Mouse (Mus musculus) ES-E14 (cell line): ENCODE measurements around the gene Ptgdr2. TPM values are rescaled to one million over a fixed set of nuclear protein-coding genes. Genes with fewer than 3 reads are reported as not detected.

Experiments used
- DNase-seq: peaks from one replicate; pipeline ENCODE4 v3.0.0-alpha.2; 2013; ENCODE audit warnings: low read depth, low spot score
- H3K27ac ChIP-seq: 2 replicates; pipeline ENCODE4 v1.5.1; 2012; ENCODE audit warnings: low read depth, mild to moderate bottlenecking, low read length, moderate library complexity, mixed read lengths; ENCODE audit not compliant: poor library complexity, insufficient read depth, severe bottlenecking
- H3K36me3 ChIP-seq: 2 replicates; pipeline ENCODE4 v1.6.1; 2012; ENCODE audit warnings: mild to moderate bottlenecking, low read length, moderate library complexity, mixed read lengths; ENCODE audit not compliant: control insufficient read depth, poor library complexity, insufficient read depth, severe bottlenecking
- H3K4me1 ChIP-seq, 2 experiments: fragments of 150-350 bp in 1 of 2; sonication (generic) in 1 of 2; 2 replicates each; pipeline ENCODE4 v1.6.1; 2012; ENCODE audit warnings: low read length in 2 of 2, mild to moderate bottlenecking in 1 of 2, mixed read lengths in 1 of 2; ENCODE audit not compliant: control insufficient read depth in 2 of 2, insufficient read depth in 2 of 2, poor library complexity in 1 of 2
- H3K4me3 ChIP-seq, 2 experiments: fragments of 150-350 bp in 1 of 2; sonication (generic) in 1 of 2; 2 replicates each; pipeline ENCODE4 v1.5.1; 2012; ENCODE audit warnings: low read length in 2 of 2, low read depth in 1 of 2, mild to moderate bottlenecking in 1 of 2, mixed read lengths in 1 of 2; ENCODE audit not compliant: insufficient read depth in 1 of 2, poor library complexity in 1 of 2, severe bottlenecking in 1 of 2
- H3K9ac ChIP-seq: 2 replicates; pipeline ENCODE4 v1.6.1; 2012; ENCODE audit warnings: low read depth, mild to moderate bottlenecking, low read length, mixed read lengths; ENCODE audit not compliant: poor library complexity, insufficient read depth, severe bottlenecking
- H3K9me3 ChIP-seq: fragments of 150-350 bp; sonication (generic); 2 replicates; pipeline ENCODE4 v1.6.1; 2012; ENCODE audit warnings: low read depth, mild to moderate bottlenecking, low read length; ENCODE audit not compliant: control insufficient read depth, insufficient read depth
- CHD2 ChIP-seq: IDR thresholded peaks from 2 replicates; pipeline ENCODE4 v1.6.1; 2014; ENCODE audit warnings: mild to moderate bottlenecking, low read depth, low read length, inconsistent platforms
- HCFC1 ChIP-seq: IDR thresholded peaks from 2 replicates; pipeline ENCODE4 v1.6.1; 2012; ENCODE audit warnings: low read length, inconsistent platforms, borderline replicate concordance; ENCODE audit not compliant: insufficient read depth
- MAFK ChIP-seq: IDR thresholded peaks from 2 replicates; pipeline ENCODE4 v1.6.1; 2014; ENCODE audit warnings: mild to moderate bottlenecking, low read depth, low read length, inconsistent platforms; ENCODE audit not compliant: insufficient read depth
- ZC3H11A ChIP-seq: IDR thresholded peaks from 2 replicates; pipeline ENCODE4 v1.6.1; 2012; ENCODE audit warnings: low read depth, mild to moderate bottlenecking, inconsistent platforms, low read length, borderline replicate concordance
- ZNF384 ChIP-seq: IDR thresholded peaks from 2 replicates; pipeline ENCODE4 v1.6.1; 2012; ENCODE audit warnings: low read depth, low read length, inconsistent platforms
- in situ Hi-C, 2 experiments: fragments of 600-800 bp; cut with MboI; formaldehyde crosslinking; loops; one replicate each; pipeline ENCODE4 v1.15.1; 2025; ENCODE audit warnings: low sequenced_read_pairs in 2 of 2, inconsistent platforms in 1 of 2; ENCODE audit not compliant: unreplicated experiment in 2 of 2
- total RNA-seq: library from RNA; depleted of rRNA; stranded (reverse); fragments of 300-350 nt; gene quantifications from 2 replicates; pipeline ENCODE4 v1.2.3, GENCODE M21; 2012

The Ptgdr2 gene
- total RNA-seq, 1 experiment = 0.67 TPM

- H3K36me3 ChIP-seq = peaks cover 21% of the 10 kb centered on the region
- peak within 1 kb of the TSS; percentile 89 for H3K9ac ChIP-seq
- DNase-seq = peak; percentile 97
- H3K9me3 ChIP-seq = no peaks in the 10 kb centered on the region
- peak within 1 kb of the TSS; percentile 3 for H3K27ac ChIP-seq
- peak within 1 kb of the TSS; percentile 68 to 89 for H3K4me3 ChIP-seq
- H3K4me1 ChIP-seq = peaks cover 7 to 17% of the 10 kb centered on the region in 2 experiments; a peak in 3 of 4 replicates
- TF ChIP-seq ZC3H11A (no peak), MAFK (no peak), HCFC1 (peak; percentile 87), ZNF384 (0 out of 2 replicates have a peak, but pooled peaks have one; percentile 34), CHD2 (no peak)
- in situ Hi-C loops = no loop called here
Measured at GRCm38 (mm10) chr19:10949112-10949511, 12.2 kb downstream of the Ptgdr2 start, which contains the start of gene Ccdc86. Ccdc86 (minus strand) TSS chr19:10949266.

GRCm38 (mm10) chr19:10949558-10949957 is 12.6 kb downstream of the Ptgdr2 start:
- DNase-seq = no peak
- TF ChIP-seq ZNF384 (no peak), CHD2 (no peak), ZC3H11A (no peak), MAFK (no peak), HCFC1 (no peak)
- in situ Hi-C loops = no loop called here
- peaks cover 16% of the 10 kb centered on the region for H3K36me3 ChIP-seq
- peak overlapping the region; percentile 63; the same call in 1 of the 2 replicates for H3K9ac ChIP-seq
- peak overlapping the region; percentile 17 to 68; a peak in 3 of 4 replicates for H3K4me3 ChIP-seq
- H3K4me1 ChIP-seq = peaks cover 7 to 17% of the 10 kb centered on the region in 2 experiments; a peak in 3 of 4 replicates
- no peaks in the 10 kb centered on the region for H3K9me3 ChIP-seq
- no peak overlapping the region; the same call in 1 of the 2 replicates for H3K27ac ChIP-seq

- no peak for DNase-seq
- TF ChIP-seq MAFK (peak; percentile 62; the same call in 1 of the 2 replicates), ZNF384 (no peak)
Measured at GRCm38 (mm10) chr19:10952021-10952939, 15.3 kb downstream of the Ptgdr2 start.

GRCm38 (mm10) chr19:10959085-10959977 is 22.4 kb downstream of the Ptgdr2 start:
- peak; percentile 66; the same call in 1 of the 2 replicates for TF ChIP-seq ZC3H11A
- TF ChIP-seq MAFK = no peak
- in situ Hi-C loops = loop anchor here in 1 of 2 experiments (25.0 kb wide), 1 partner anchor 247 kb away; no protein-coding TSS in a partner anchor

More at GRCm38 (mm10) chr19:10952021-10952939, 15.3 kb downstream of the Ptgdr2 start:
- Histone ChIP-seq H3K9ac (no peak overlapping the region), H3K9me3 (no peaks in the 10 kb centered on the region), H3K36me3 (no peaks in the 10 kb centered on the region), H3K4me1 (peaks cover 6 to 10% of the 10 kb centered on the region in 2 experiments; a peak in 3 of 4 replicates), H3K27ac (no peak overlapping the region), H3K4me3 (no peak overlapping the region)
- in situ Hi-C loops = loop anchor here in 1 of 2 experiments (25.0 kb wide), 1 partner anchor 240 kb away; no protein-coding TSS in a partner anchor

More at GRCm38 (mm10) chr19:10959085-10959977, 22.4 kb downstream of the Ptgdr2 start:
- Histone ChIP-seq H3K9ac (no peak overlapping the region), H3K9me3 (no peaks in the 10 kb centered on the region), H3K27ac (no peak overlapping the region), H3K4me1 (peaks cover 0 to 3% of the 10 kb centered on the region in 2 experiments; a peak in 1 of 4 replicates), H3K36me3 (no peaks in the 10 kb centered on the region), H3K4me3 (no peak overlapping the region)
- peak; percentile 55 for DNase-seq
